Mouse (Mus musculus) forebrain, embryonic 14.5 days (tissue): ENCODE results near the gene Ptger1. TPM values are rescaled to one million over a fixed set of nuclear protein-coding genes. Genes with fewer than 3 reads are reported as not detected.

ENCODE experiments used
- ATAC-seq: fragments of 200-750 bp; cut with Nextera tagmentation; 2 replicates; pipeline ENCODE4 v1.8.0; 2017; ENCODE audit warnings: mild to moderate bottlenecking, moderate library complexity
- DNase-seq: peaks from one replicate; pipeline ENCODE4 v3.0.0-alpha.2; 2015; ENCODE audit warnings: low spot score
- H3K27ac ChIP-seq: fragments of 300-500 bp; sonication (generic); 2 replicates; pipeline ENCODE4 v1.5.1; 2014; ENCODE audit warnings: low read depth, mild to moderate bottlenecking, control low read depth, low read length, moderate library complexity
- H3K27me3 ChIP-seq: fragments of 300-500 bp; sonication (generic); replicated peaks from 2 replicates; pipeline ENCODE4 v1.6.1; 2014; ENCODE audit warnings: low read length, control low read depth, mixed read lengths; ENCODE audit not compliant: control insufficient read depth, insufficient read depth
- H3K36me3 ChIP-seq: fragments of 300-500 bp; sonication (generic); 2 replicates; pipeline ENCODE4 v1.6.1; 2014; ENCODE audit warnings: low read length, control low read depth; ENCODE audit not compliant: control insufficient read depth, insufficient read depth
- H3K4me1 ChIP-seq: fragments of 300-500 bp; sonication (generic); 2 replicates; pipeline ENCODE4 v1.6.1; 2014; ENCODE audit warnings: antibody characterized with exemption, low read length, control low read depth; ENCODE audit not compliant: control insufficient read depth, insufficient read depth
- H3K4me2 ChIP-seq: fragments of 300-500 bp; sonication (generic); 2 replicates; pipeline ENCODE4 v1.6.1; 2014; ENCODE audit warnings: mild to moderate bottlenecking, control low read depth, low read length
- H3K4me3 ChIP-seq: fragments of 300-500 bp; sonication (generic); 2 replicates; pipeline ENCODE4 v1.5.1; 2014; ENCODE audit warnings: low read depth, low read length, control low read depth
- H3K9ac ChIP-seq: fragments of 300-500 bp; sonication (generic); 2 replicates; pipeline ENCODE4 v1.6.1; 2014; ENCODE audit warnings: mild to moderate bottlenecking, low read length, control low read depth, moderate library complexity
- H3K9me3 ChIP-seq: fragments of 300-500 bp; sonication (generic); replicated peaks from 2 replicates; pipeline ENCODE4 v1.6.1; 2016; ENCODE audit warnings: low read length, control low read depth, mixed read lengths; ENCODE audit not compliant: control insufficient read depth
- WGBS: fragments of 180-500 bp; shearing (Covaris S2); extraction: QIAGEN DNeasy Blood & Tissue Kit; methylation state at CpG from one replicate; pipeline ENCODE4 v1.1.7; 2014; 5-methylcytosine and 5-hydroxymethylcytosine counted together
- polyA plus RNA-seq: library from polyadenylated mRNA; unstranded; fragments of >200 nt; fragmentation: Nextera tagmentation; extraction: Ambion mirVana; gene quantifications from 2 replicates; pipeline ENCODE4 v1.2.1, GENCODE M21; 2014

The Ptger1 gene
- polyA plus RNA-seq, 1 experiment from 2014 or later: 0.27 TPM

GRCm38 (mm10) chr8:83698291-83698660, 31.8 kb downstream of the Ptger1 start:
- Histone ChIP-seq H3K4me3 (peak overlapping the region; percentile 86), H3K4me2 (peak overlapping the region; percentile 91), H3K27ac (0 out of 2 replicates have a peak overlapping the region, but pooled peaks have one; percentile 50), H3K9ac (peak overlapping the region; percentile 91), H3K27me3 (no peaks in the 10 kb centered on the region), H3K36me3 (no peaks in the 10 kb centered on the region), H3K9me3 (no peaks in the 10 kb centered on the region), H3K4me1 (peaks cover 3% of the 10 kb centered on the region; the same call in 1 of the 2 replicates)
- 4% methylated on average over 14 of the region's 15 CpGs for WGBS
- ATAC-seq: peak; percentile 18
- peak; percentile 49 for DNase-seq

- DNase-seq (peak; percentile 82), ATAC-seq (peak; percentile 89)
- Histone ChIP-seq H3K27me3 (no peaks in the 10 kb centered on the region), H3K4me1 (peaks cover 3% of the 10 kb centered on the region; the same call in 1 of the 2 replicates), H3K9me3 (no peaks in the 10 kb centered on the region), H3K4me3 (peak within 1 kb of the TSS; percentile 86), H3K36me3 (no peaks in the 10 kb centered on the region), H3K9ac (peak within 1 kb of the TSS; percentile 91), H3K27ac (peak within 1 kb of the TSS; percentile 50; the same call in 1 of the 2 replicates), H3K4me2 (peak within 1 kb of the TSS; percentile 91)
- WGBS: 0% methylated on average over 70 of the region's 85 CpGs
These were observed 32.4 kb downstream of the Ptger1 start, which contains the start of gene Pkn1 for GRCm38 (mm10) chr8:83698661-83699453. Gene Pkn1 (minus strand): TSS chr8:83699179.

GRCm38 (mm10) chr8:83699566-83699965, 33.1 kb downstream of the Ptger1 start:
- no peak for ATAC-seq
- DNase-seq: peak; percentile 3
- Histone ChIP-seq H3K9me3 (no peaks in the 10 kb centered on the region), H3K27ac (no peak overlapping the region), H3K4me1 (peaks cover 3% of the 10 kb centered on the region; the same call in 1 of the 2 replicates), H3K4me2 (peak overlapping the region; percentile 91), H3K9ac (peak overlapping the region; percentile 91), H3K27me3 (no peaks in the 10 kb centered on the region), H3K4me3 (peak overlapping the region; percentile 86), H3K36me3 (no peaks in the 10 kb centered on the region)
- WGBS: 48% methylated on average over 9 of the region's 9 CpGs

- ATAC-seq: no peak
- H3K9me3 ChIP-seq: no peaks in the 10 kb centered on the region
- no peaks in the 10 kb centered on the region for H3K27me3 ChIP-seq
- H3K36me3 ChIP-seq: no peaks in the 10 kb centered on the region
- H3K27ac ChIP-seq: no peak overlapping the region
- no peak for DNase-seq
- no peak overlapping the region for H3K4me3 ChIP-seq
- 82% methylated on average over 9 of the region's 9 CpGs for WGBS
- peaks cover 3% of the 10 kb centered on the region; the same call in 1 of the 2 replicates for H3K4me1 ChIP-seq
- H3K9ac ChIP-seq: no peak overlapping the region
- H3K4me2 ChIP-seq: no peak overlapping the region
These were observed 34.1 kb downstream of the Ptger1 start for GRCm38 (mm10) chr8:83700423-83701085.

- H3K36me3 ChIP-seq: no peaks in the 10 kb centered on the region
- ATAC-seq (no peak), DNase-seq (no peak)
- H3K27me3 ChIP-seq: no peaks in the 10 kb centered on the region
- H3K9ac ChIP-seq: no peak overlapping the region
- H3K4me3 ChIP-seq: no peak overlapping the region
- no peaks in the 10 kb centered on the region for H3K9me3 ChIP-seq
- H3K27ac ChIP-seq: no peak overlapping the region
- H3K4me2 ChIP-seq: no peak overlapping the region
- peaks cover 3% of the 10 kb centered on the region; the same call in 1 of the 2 replicates for H3K4me1 ChIP-seq
- 78% methylated on average over 4 of the region's 4 CpGs for WGBS
These were observed 36.9 kb downstream of the Ptger1 start for GRCm38 (mm10) chr8:83703426-83703825.

- Histone ChIP-seq H3K4me2 (no peak overlapping the region), H3K4me3 (no peak overlapping the region), H3K27me3 (no peaks in the 10 kb centered on the region), H3K9me3 (no peaks in the 10 kb centered on the region), H3K9ac (no peak overlapping the region), H3K36me3 (no peaks in the 10 kb centered on the region), H3K27ac (no peak overlapping the region), H3K4me1 (no peaks in the 10 kb centered on the region)
- DNase-seq (no peak), ATAC-seq (no peak)
- whole genome bisulfite sequencing: 70% methylated on average over 5 of the region's 5 CpGs
These were observed 39.9 kb downstream of the Ptger1 start for GRCm38 (mm10) chr8:83706411-83706810.

GRCm38 (mm10) chr8:83707554-83707953, 41.1 kb downstream of the Ptger1 start:
- Histone ChIP-seq H3K27ac (no peak overlapping the region), H3K9me3 (no peaks in the 10 kb centered on the region)
- no peak for DNase-seq

GRCm38 (mm10) chr8:83714676-83715030, 48.2 kb downstream of the Ptger1 start:
- H3K4me2 ChIP-seq: peak overlapping the region; percentile 44
- ATAC-seq (no peak; the same call in 1 of the 2 replicates), DNase-seq (no peak)
- no peak overlapping the region for H3K9ac ChIP-seq
- H3K4me1 ChIP-seq: peaks cover 11% of the 10 kb centered on the region
- 16% methylated on average over 8 of the region's 8 CpGs for WGBS
- no peak overlapping the region for H3K27ac ChIP-seq
- H3K9me3 ChIP-seq: no peaks in the 10 kb centered on the region
- H3K27me3 ChIP-seq: no peaks in the 10 kb centered on the region
- peak overlapping the region; percentile 89 for H3K4me3 ChIP-seq
- peaks cover 6% of the 10 kb centered on the region for H3K36me3 ChIP-seq

More at GRCm38 (mm10) chr8:83707554-83707953, 41.1 kb downstream of the Ptger1 start:
- H3K4me2 ChIP-seq: no peak overlapping the region
- H3K4me1 ChIP-seq: no peaks in the 10 kb centered on the region
- no peak for ATAC-seq
- no peaks in the 10 kb centered on the region for H3K27me3 ChIP-seq
- 73% methylated on average over 8 of the region's 8 CpGs for WGBS
- no peak overlapping the region for H3K9ac ChIP-seq
- H3K4me3 ChIP-seq: no peak overlapping the region
- no peaks in the 10 kb centered on the region for H3K36me3 ChIP-seq
